In the genomic region with DNA sequence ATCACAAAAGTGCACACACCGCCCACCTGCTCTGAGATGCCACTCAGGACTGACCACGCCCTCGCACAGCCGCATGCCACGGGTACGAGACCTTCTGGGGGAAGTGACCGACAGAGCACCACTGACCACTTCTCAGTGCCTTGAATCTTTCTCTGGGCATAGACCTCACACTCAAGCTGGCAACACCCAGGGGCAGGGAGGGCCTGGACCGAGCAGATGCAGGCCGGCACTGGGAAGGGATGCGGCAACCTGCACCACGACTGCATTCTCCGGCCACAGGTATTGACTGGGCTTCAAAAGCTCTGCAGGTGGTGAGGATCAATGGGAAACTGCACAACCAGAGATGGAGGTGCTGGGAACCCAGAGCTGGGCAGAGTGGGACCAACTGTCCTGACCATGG, we compare ENCODE assay signal across 22 mouse cellular contexts. TPM values are rescaled to one million over a fixed set of nuclear protein-coding genes. Genes with fewer than 3 reads are reported as not detected.
DNase-seq lines count a peak whose midpoint lies in the region; ATAC-seq lines count a peak whose summit lies in the region.
"Had no signal": no experiment of that assay in that cellular context is flagged by ENCODE, and none has a peak within 500 bp of the region (broad histone marks: within the 10 kb centered on the region; RNA-seq: fewer than 3 reads in every experiment).

No protein-coding gene starts in this region.

- H3K27me3 ChIP-seq in hindbrain, embryonic 15.5 days: no peaks in the 10 kb centered on the region
- H3K27me3 ChIP-seq in hindbrain, embryonic 12.5 days: no peaks in the 10 kb centered on the region
- no peaks in the 10 kb centered on the region for H3K27me3 ChIP-seq in kidney, embryonic 16.5 days (ENCODE audit: insufficient read depth, low read length)
- H3K27me3 ChIP-seq: Patski had no signal

- H3K4me3 ChIP-seq in hindbrain, embryonic 15.5 days: no peak overlapping the region
- H3K4me3 ChIP-seq in hindbrain, embryonic 12.5 days: no peak overlapping the region
- no peak overlapping the region for H3K4me3 ChIP-seq in kidney, embryonic 16.5 days (ENCODE audit: low read length)

- no peaks in the 10 kb centered on the region for H3K4me1 ChIP-seq in hindbrain, embryonic 15.5 days (replicated peaks)
- H3K4me1 ChIP-seq in hindbrain, embryonic 12.5 days: no peaks in the 10 kb centered on the region
- H3K4me1 ChIP-seq in kidney, embryonic 16.5 days (ENCODE audit: insufficient read depth, low read length): no peaks in the 10 kb centered on the region

- H3K9me3 ChIP-seq in hindbrain, embryonic 15.5 days: no peaks in the 10 kb centered on the region
- H3K9me3 ChIP-seq in hindbrain, embryonic 12.5 days (replicated peaks): no peaks in the 10 kb centered on the region
- no peaks in the 10 kb centered on the region for H3K9me3 ChIP-seq in kidney, embryonic 16.5 days (ENCODE audit: low read length)
- H3K9me3 ChIP-seq: G1E had no signal

- H3K36me3 ChIP-seq in hindbrain, embryonic 15.5 days: peaks cover 78% of the 10 kb centered on the region
- H3K36me3 ChIP-seq in hindbrain, embryonic 12.5 days: peaks cover 81% of the 10 kb centered on the region
- peaks cover 78% of the 10 kb centered on the region for H3K36me3 ChIP-seq in kidney, embryonic 16.5 days (ENCODE audit: insufficient read depth, low read length)

- 0 out of 2 replicates have a peak, but pooled peaks have one; percentile 5 for ATAC-seq in hindbrain, embryonic 15.5 days (ENCODE audit: low FRiP score, low read depth)
- no peak for ATAC-seq in hindbrain, embryonic 12.5 days (ENCODE audit: low FRiP score)
- 0 out of 2 replicates have a peak, but pooled peaks have one; percentile 5 for ATAC-seq in kidney, embryonic 16.5 days (ENCODE audit: low FRiP score, low TSS enrichment)
- ATAC-seq: activated CD4-positive, CD25-positive, alpha-beta regulatory T cell, adult 4 months had no signal

- H3K27ac ChIP-seq in hindbrain, embryonic 15.5 days (replicated peaks): no peak overlapping the region
- no peak overlapping the region for H3K27ac ChIP-seq in hindbrain, embryonic 12.5 days
- H3K27ac ChIP-seq in kidney, embryonic 16.5 days (ENCODE audit: low read length): no peak overlapping the region

- 95% methylated on average over 12 of the region's 12 CpGs for WGBS in hindbrain, embryonic 15.5 days
- WGBS in hindbrain, embryonic 12.5 days: 93% methylated on average over 12 of the region's 12 CpGs
- WGBS in kidney, embryonic 16.5 days: 93% methylated on average over 12 of the region's 12 CpGs

- DNase-seq in heart, adult 11 months: peak; percentile 94
- no peak for DNase-seq in heart, adult 8-10 months (ENCODE audit: low spot score)
- DNase-seq in kidney, postnatal 4 days: no peak

- H3K9ac ChIP-seq in hindbrain, embryonic 15.5 days: no peak overlapping the region
- H3K9ac ChIP-seq in hindbrain, embryonic 12.5 days: no peak overlapping the region
- no peak overlapping the region for H3K9ac ChIP-seq in kidney, embryonic 16.5 days (replicated peaks; ENCODE audit: low read length)

- H3K4me2 ChIP-seq in hindbrain, embryonic 15.5 days: no peak overlapping the region
- no peak overlapping the region for H3K4me2 ChIP-seq in hindbrain, embryonic 12.5 days (replicated peaks)
- no peak overlapping the region for H3K4me2 ChIP-seq in kidney, embryonic 16.5 days (replicated peaks; ENCODE audit: low read depth, low read length)

RNA-seq across cellular contexts. Expression of a gene that starts 12.2 kb away (rescaled TPM):
- 100 to 1,000 TPM; 264 to 289 (median 284) TPM for total RNA-seq in heart, adult 8-10 months (2022)
- polyA plus RNA-seq in hindbrain, embryonic 15.5 days (2015; fragmentation: Nextera tagmentation; extraction: Ambion mirVana): 349 and 352 TPM in 2 replicates
- 292 and 300 TPM in 2 replicates for polyA plus RNA-seq in hindbrain, embryonic 12.5 days (2016; fragmentation: Nextera tagmentation; extraction: Ambion mirVana)
- polyA plus RNA-seq in kidney, embryonic 16.5 days (2015; fragmentation: Nextera tagmentation; extraction: Ambion mirVana): 201 and 211 TPM in 2 replicates

RNA-seq across cellular contexts. Expression of a gene that starts 23.8 kb away (rescaled TPM):
- total RNA-seq in heart, adult 8-10 months (2022): 100 to 1,000 TPM in 2 of 4 experiments, 10 to 100 TPM in 2; 93.3 to 137 (median 102) TPM
- 34.1 and 39.6 TPM in 2 replicates for polyA plus RNA-seq in hindbrain, embryonic 15.5 days (2015; fragmentation: Nextera tagmentation; extraction: Ambion mirVana)
- polyA plus RNA-seq in hindbrain, embryonic 12.5 days (2016; fragmentation: Nextera tagmentation; extraction: Ambion mirVana): 25.3 and 27.0 TPM in 2 replicates
- 14.7 and 16.2 TPM in 2 replicates for polyA plus RNA-seq in kidney, embryonic 16.5 days (2015; fragmentation: Nextera tagmentation; extraction: Ambion mirVana)

RNA-seq across cellular contexts. Expression of a gene that starts 50.3 kb away (rescaled TPM):
- 10 to 100 TPM; 23.7 to 30.9 (median 26.2) TPM for total RNA-seq in heart, adult 8-10 months (2022)
- 21.6 and 23.9 TPM in 2 replicates for polyA plus RNA-seq in hindbrain, embryonic 15.5 days (2015; fragmentation: Nextera tagmentation; extraction: Ambion mirVana)
- 26.5 and 27.6 TPM in 2 replicates for polyA plus RNA-seq in hindbrain, embryonic 12.5 days (2016; fragmentation: Nextera tagmentation; extraction: Ambion mirVana)
- 16.4 and 17.8 TPM in 2 replicates for polyA plus RNA-seq in kidney, embryonic 16.5 days (2015; fragmentation: Nextera tagmentation; extraction: Ambion mirVana)
- total RNA-seq: CH12.LX had no signal
- polyA plus RNA-seq: G1E had no signal

RNA-seq across cellular contexts. Expression of a gene that starts 58.3 kb away (rescaled TPM):
- total RNA-seq in heart, adult 8-10 months (2022): not detected
- polyA plus RNA-seq in hindbrain, embryonic 15.5 days (2015; fragmentation: Nextera tagmentation; extraction: Ambion mirVana): not detected in 2 replicates
- not detected in 2 replicates for polyA plus RNA-seq in hindbrain, embryonic 12.5 days (2016; fragmentation: Nextera tagmentation; extraction: Ambion mirVana)
- not detected in 2 replicates for polyA plus RNA-seq in kidney, embryonic 16.5 days (2015; fragmentation: Nextera tagmentation; extraction: Ambion mirVana)
- total RNA-seq: adrenal gland, adult 18-20 months; adrenal gland, adult 2 months; adrenal gland, adult 8-10 months; adrenal gland, postnatal 10 days; adrenal gland, postnatal 14 days; adrenal gland, postnatal 25 days; adrenal gland, postnatal 36 days; adrenal gland, postnatal 4 days; CH12.LX; G1E; MEL had no signal
- polyA plus RNA-seq: activated CD4-positive, CD25-positive, alpha-beta regulatory T cell, adult 4 months; adrenal gland, adult 2 months; brain, embryonic 14.5 days; C2C12; CD4-positive, CD25-positive, alpha-beta regulatory T cell, adult 4 months; G1E; Patski had no signal
